Mouse (Mus musculus) adipose tissue, adult 10 weeks (tissue): ENCODE results near the gene Ces1d. TPM values are rescaled to one million over a fixed set of nuclear protein-coding genes. Genes with fewer than 3 reads are reported as not detected.

Source experiments
- polyA plus RNA-seq: library from polyadenylated mRNA; stranded (reverse); fragments of 350-450 nt; fragmentation: Illumina TruSeq; extraction: RNeasy Lipid Tissue Mini Kit (QIAGEN cat#74804); gene quantifications from one replicate; pipeline ENCODE4 v1.2.3, GENCODE M21; 2014; ENCODE audit warnings: low read depth, low replicate concordance

The Ces1d gene
- 640 TPM for polyA plus RNA-seq

GRCm38 (mm10) chr8:93197685-93198525, at the start of gene Ces1d:
Ces1d (minus strand) TSS chr8:93197838.

GRCm38 (mm10) chr8:93229446-93229845, 31.8 kb upstream of the Ces1d start, which contains the start of gene Ces1e:
Ces1e (minus strand) TSS chr8:93229619.

GRCm38 (mm10) chr8:93131233-93131980, 66.2 kb downstream of the Ces1d start, which contains the start of gene Ces1c:
Ces1c (minus strand) TSS chr8:93131283.

Other genes with a start within 250 kb of the Ces1d start
- 0.73 TPM for gene Slc6a2, start 237.8 kb downstream of the Ces1d start, polyA plus RNA-seq
- gene Ces1a, start 149.6 kb downstream of the Ces1d start, polyA plus RNA-seq = not detected
- 0.60 TPM for gene Ces1b, start 117.8 kb downstream of the Ces1d start, polyA plus RNA-seq
- gene Ces1c, start 66.6 kb downstream of the Ces1d start, polyA plus RNA-seq = not detected
- gene Ces1e, start 31.8 kb upstream of the Ces1d start, polyA plus RNA-seq = 2.9 TPM
- 75.9 TPM for gene Ces1f, start 81.9 kb upstream of the Ces1d start, polyA plus RNA-seq
- gene Ces1g, start 139.5 kb upstream of the Ces1d start, polyA plus RNA-seq = not detected
- not detected for gene Ces1h, start 181.9 kb upstream of the Ces1d start, polyA plus RNA-seq